In the genomic region with DNA sequence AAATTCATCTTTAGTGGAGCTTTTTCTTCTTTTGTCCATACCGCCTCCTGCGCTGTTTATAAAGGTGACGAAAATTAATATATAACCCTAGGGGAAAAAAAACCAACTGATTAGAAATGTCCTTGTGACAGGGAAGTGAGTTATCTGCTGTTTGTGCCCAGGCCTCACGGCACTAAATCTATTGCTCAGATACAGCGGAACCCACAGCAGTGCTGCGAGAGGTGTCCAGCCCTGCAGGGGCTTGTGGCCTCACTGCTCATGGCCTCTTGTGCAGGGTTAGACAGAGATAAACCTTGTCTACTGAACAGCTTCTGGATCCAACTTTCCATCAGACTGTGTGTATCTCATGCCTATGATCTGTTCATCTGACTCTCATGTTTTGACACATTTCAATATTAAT, we compare ENCODE assay signal across 21 mouse cellular contexts. TPM values are rescaled to one million over a fixed set of nuclear protein-coding genes. Genes with fewer than 3 reads are reported as not detected.
DNase-seq lines count a peak whose midpoint lies in the region; ATAC-seq lines count a peak whose summit lies in the region.
"Had no signal": no experiment of that assay in that cellular context is flagged by ENCODE, and none has a peak within 500 bp of the region (broad histone marks: within the 10 kb centered on the region; RNA-seq: fewer than 3 reads in every experiment).

No protein-coding gene starts in this region.

- no peak overlapping the region for H3K4me3 ChIP-seq in heart, embryonic 10.5 days
- H3K4me3 ChIP-seq in intestine, embryonic 15.5 days (replicated peaks), result no peak overlapping the region
- no peak overlapping the region for H3K4me3 ChIP-seq in intestine, embryonic 16.5 days (ENCODE audit: low read length)
- H3K4me3 ChIP-seq: embryonic facial prominence, embryonic 10.5 days; embryonic facial prominence, embryonic 12.5 days; forebrain, embryonic 13.5 days; forebrain, embryonic 15.5 days had no signal

- peak; percentile 53; the same call in 1 of the 2 replicates for ATAC-seq in intestine, embryonic 15.5 days
- peak; percentile 84 for ATAC-seq in intestine, embryonic 16.5 days
- ATAC-seq: forebrain, embryonic 13.5 days; forebrain, embryonic 15.5 days had no signal

- H3K4me2 ChIP-seq in intestine, embryonic 15.5 days (replicated peaks), result no peak overlapping the region
- no peak overlapping the region for H3K4me2 ChIP-seq in intestine, embryonic 16.5 days (ENCODE audit: low read depth, low read length)
- H3K4me2 ChIP-seq: embryonic facial prominence, embryonic 12.5 days; forebrain, embryonic 13.5 days; forebrain, embryonic 15.5 days had no signal

- H3K4me1 ChIP-seq in heart, embryonic 10.5 days, result peaks cover 34% of the 10 kb centered on the region
- no peaks in the 10 kb centered on the region for H3K4me1 ChIP-seq in intestine, embryonic 15.5 days (replicated peaks)
- H3K4me1 ChIP-seq in intestine, embryonic 16.5 days (ENCODE audit: control insufficient read depth, insufficient read depth, low read length), result no peaks in the 10 kb centered on the region
- H3K4me1 ChIP-seq: embryonic facial prominence, embryonic 10.5 days; embryonic facial prominence, embryonic 12.5 days; forebrain, embryonic 13.5 days; forebrain, embryonic 15.5 days had no signal

- 66% methylated on average over 6 of the region's 6 CpGs for WGBS in heart, embryonic 10.5 days
- 65% methylated on average over 6 of the region's 6 CpGs for WGBS in intestine, embryonic 15.5 days
- 64% methylated on average over 6 of the region's 6 CpGs for WGBS in intestine, embryonic 16.5 days

- H3K27me3 ChIP-seq in heart, embryonic 10.5 days (ENCODE audit: insufficient read depth, poor library complexity, severe bottlenecking), result no peaks in the 10 kb centered on the region
- H3K27me3 ChIP-seq in intestine, embryonic 15.5 days (replicated peaks), result no peaks in the 10 kb centered on the region
- H3K27me3 ChIP-seq in intestine, embryonic 16.5 days (replicated peaks; ENCODE audit: control insufficient read depth, insufficient read depth, low read length), result no peaks in the 10 kb centered on the region
- H3K27me3 ChIP-seq: embryonic facial prominence, embryonic 12.5 days; forebrain, embryonic 13.5 days; forebrain, embryonic 15.5 days had no signal

- H3K9ac ChIP-seq in intestine, embryonic 15.5 days, result no peak overlapping the region
- H3K9ac ChIP-seq in intestine, embryonic 16.5 days (ENCODE audit: low read depth, low read length), result no peak overlapping the region
- H3K9ac ChIP-seq: embryonic facial prominence, embryonic 12.5 days; forebrain, embryonic 13.5 days; forebrain, embryonic 15.5 days had no signal

- no peak for DNase-seq in heart, embryonic 10.5 days (ENCODE audit: low spot score)
- DNase-seq in heart, adult 8-10 months (ENCODE audit: low spot score), result no peak
- DNase-seq in left cerebral cortex, adult 9 months (ENCODE audit: low spot score in 2 of 2), result no peak
- DNase-seq in cerebellum, postnatal 25 days, result no peak
- DNase-seq: adrenal gland, adult 2 months; adrenal gland, postnatal 10 days; adrenal gland, postnatal 25 days; cerebellum, adult 11 months; cerebellum, adult 18-20 months; cerebellum, adult 8-10 months; cerebellum, adult 9-11 months; cerebellum, postnatal 14 days had no signal

- H3K27ac ChIP-seq in heart, embryonic 10.5 days, result 0 out of 2 replicates have a peak overlapping the region, but pooled peaks have one; percentile 22
- H3K27ac ChIP-seq in intestine, embryonic 15.5 days, result no peak overlapping the region
- H3K27ac ChIP-seq in intestine, embryonic 16.5 days (ENCODE audit: low read length), result no peak overlapping the region
- H3K27ac ChIP-seq: embryonic facial prominence, embryonic 10.5 days; embryonic facial prominence, embryonic 12.5 days; forebrain, embryonic 13.5 days; forebrain, embryonic 15.5 days had no signal

- no peaks in the 10 kb centered on the region for H3K9me3 ChIP-seq in heart, embryonic 10.5 days
- H3K9me3 ChIP-seq in intestine, embryonic 15.5 days, result no peaks in the 10 kb centered on the region
- no peaks in the 10 kb centered on the region for H3K9me3 ChIP-seq in intestine, embryonic 16.5 days (ENCODE audit: control insufficient read depth, low read length)
- H3K9me3 ChIP-seq: embryonic facial prominence, embryonic 10.5 days; embryonic facial prominence, embryonic 12.5 days; forebrain, embryonic 13.5 days; forebrain, embryonic 15.5 days had no signal

- peaks cover 72% of the 10 kb centered on the region for H3K36me3 ChIP-seq in heart, embryonic 10.5 days
- peaks cover 19% of the 10 kb centered on the region for H3K36me3 ChIP-seq in intestine, embryonic 15.5 days
- peaks cover 13% of the 10 kb centered on the region for H3K36me3 ChIP-seq in intestine, embryonic 16.5 days (ENCODE audit: control insufficient read depth, insufficient read depth, low read length)

RNA-seq across cellular contexts. Expression of a gene that starts 27.7 kb away (rescaled TPM):
- polyA plus RNA-seq in heart, embryonic 10.5 days (2016; fragmentation: Nextera tagmentation; extraction: Ambion mirVana), result 55.4 and 58.3 TPM in 2 replicates
- total RNA-seq in heart, adult 8-10 months (2022), result 10 to 100 TPM; 12.8 to 17.2 (median 14.2) TPM
- 48.4 and 53.2 TPM in 2 replicates for polyA plus RNA-seq in intestine, embryonic 15.5 days (2015; fragmentation: Nextera tagmentation; extraction: Ambion mirVana)
- polyA plus RNA-seq in intestine, embryonic 16.5 days (2015; fragmentation: Nextera tagmentation; extraction: Ambion mirVana), result 45.1 and 49.2 TPM in 2 replicates

RNA-seq across cellular contexts. Expression of a gene that starts 33.0 kb away (rescaled TPM):
- polyA plus RNA-seq in heart, embryonic 10.5 days (2016; fragmentation: Nextera tagmentation; extraction: Ambion mirVana), result 67.6 and 78.7 TPM in 2 replicates
- total RNA-seq in heart, adult 8-10 months (2022), result 10 to 100 TPM; 14.6 to 19.0 (median 17.0) TPM
- 85.5 and 90.2 TPM in 2 replicates for polyA plus RNA-seq in intestine, embryonic 15.5 days (2015; fragmentation: Nextera tagmentation; extraction: Ambion mirVana)
- polyA plus RNA-seq in intestine, embryonic 16.5 days (2015; fragmentation: Nextera tagmentation; extraction: Ambion mirVana), result 77.8 and 86.8 TPM in 2 replicates

RNA-seq across cellular contexts. Expression of a gene that starts 37.0 kb away (rescaled TPM):
- polyA plus RNA-seq in heart, embryonic 10.5 days (2016; fragmentation: Nextera tagmentation; extraction: Ambion mirVana), result 0.08 and 0.09 TPM in 2 replicates
- total RNA-seq in heart, adult 8-10 months (2022), result under 1 TPM; 0.09 to 0.20 (median 0.14) TPM
- polyA plus RNA-seq in intestine, embryonic 15.5 days (2015; fragmentation: Nextera tagmentation; extraction: Ambion mirVana), result 0.06 TPM in 1 of 2 replicates, not detected in the other
- 0.04 TPM in 1 of 2 replicates, not detected in the other for polyA plus RNA-seq in intestine, embryonic 16.5 days (2015; fragmentation: Nextera tagmentation; extraction: Ambion mirVana)
- total RNA-seq: adrenal gland, adult 2 months; adrenal gland, postnatal 25 days; MEL had no signal
- polyA plus RNA-seq: adrenal gland, adult 2 months; C2C12; embryonic facial prominence, embryonic 14.5 days had no signal

RNA-seq across cellular contexts. Expression of a gene that starts 43.8 kb away (rescaled TPM):
- 35.2 and 36.2 TPM in 2 replicates for polyA plus RNA-seq in heart, embryonic 10.5 days (2016; fragmentation: Nextera tagmentation; extraction: Ambion mirVana)
- 10 to 100 TPM; 52.8 to 59.9 (median 58.2) TPM for total RNA-seq in heart, adult 8-10 months (2022)
- polyA plus RNA-seq in intestine, embryonic 15.5 days (2015; fragmentation: Nextera tagmentation; extraction: Ambion mirVana), result 33.1 TPM in 2 replicates
- 26.9 and 29.1 TPM in 2 replicates for polyA plus RNA-seq in intestine, embryonic 16.5 days (2015; fragmentation: Nextera tagmentation; extraction: Ambion mirVana)
